Mouse (Mus musculus) embryonic facial prominence, embryonic 12.5 days (tissue): ENCODE data around the gene Thap2. TPM values are rescaled to one million over a fixed set of nuclear protein-coding genes. Genes with fewer than 3 reads are reported as not detected.

Experiments
- ATAC-seq: fragments of 200-750 bp; cut with Nextera tagmentation; 2 replicates; pipeline ENCODE4 v1.8.0; 2017; ENCODE audit not compliant: insufficient number of reproducible peaks, insufficient read depth, low FRiP score, low TSS enrichment
- H3K27ac ChIP-seq: fragments of 300-500 bp; sonication (generic); 2 replicates; pipeline ENCODE4 v1.5.1; 2016; ENCODE audit warnings: mild to moderate bottlenecking
- H3K27me3 ChIP-seq: fragments of 300-500 bp; sonication (generic); 2 replicates; pipeline ENCODE4 v1.6.1; 2016; ENCODE audit warnings: mild to moderate bottlenecking, moderate library complexity
- H3K36me3 ChIP-seq: fragments of 300-500 bp; sonication (generic); 2 replicates; pipeline ENCODE4 v1.6.1; 2016; ENCODE audit warnings: mild to moderate bottlenecking
- H3K4me1 ChIP-seq: fragments of 300-500 bp; sonication (generic); 2 replicates; pipeline ENCODE4 v1.6.1; 2016
- H3K4me2 ChIP-seq: fragments of 300-500 bp; sonication (generic); replicated peaks from 2 replicates; pipeline ENCODE4 v1.6.1; 2016; ENCODE audit warnings: mild to moderate bottlenecking, moderate library complexity
- H3K4me3 ChIP-seq: fragments of 300-500 bp; sonication (generic); 2 replicates; pipeline ENCODE4 v1.5.1; 2016; ENCODE audit warnings: mild to moderate bottlenecking
- H3K9ac ChIP-seq: fragments of 300-500 bp; sonication (generic); 2 replicates; pipeline ENCODE4 v1.6.1; 2016; ENCODE audit warnings: mild to moderate bottlenecking, moderate library complexity
- H3K9me3 ChIP-seq: fragments of 300-500 bp; sonication (generic); 2 replicates; pipeline ENCODE4 v1.6.1; 2016; ENCODE audit warnings: mild to moderate bottlenecking, moderate library complexity
- WGBS: fragments of 180-500 bp; shearing (Covaris S2); methylation state at CpG from one replicate; pipeline ENCODE4 v1.1.7; 2016; 5-methylcytosine and 5-hydroxymethylcytosine counted together
- polyA plus RNA-seq: library from polyadenylated mRNA; unstranded; fragments of >200 nt; fragmentation: Nextera tagmentation; extraction: Ambion mirVana; gene quantifications from 2 replicates; pipeline ENCODE4 v1.2.1, GENCODE M21; 2016

Thap2 gene
- polyA plus RNA-seq, 1 experiment from 2014 or later = 30.6 TPM

DNA sequence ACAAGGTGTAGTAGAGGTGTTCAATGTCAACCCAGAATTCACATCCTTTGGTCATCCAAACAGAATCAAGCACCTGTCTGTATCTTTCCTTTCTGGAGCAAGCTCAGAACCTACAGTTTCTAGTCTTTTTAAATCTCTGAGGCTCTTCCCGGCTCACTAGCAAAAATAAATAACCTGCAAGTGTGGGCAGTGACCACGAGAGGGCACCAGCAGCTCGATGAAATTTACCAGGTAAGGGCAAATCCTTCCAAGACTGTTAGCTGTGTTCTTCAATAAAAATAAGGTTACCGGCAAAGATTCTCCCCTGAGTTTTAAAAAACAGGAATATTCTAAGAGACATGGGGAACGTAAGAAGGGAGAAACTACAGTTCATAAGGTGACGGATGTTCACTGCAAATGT is 60.9 kb downstream of the Thap2 start:
- H3K27ac ChIP-seq = no peak overlapping the region
- H3K4me2 ChIP-seq = no peak overlapping the region
- H3K4me3 ChIP-seq = no peak overlapping the region
- no peaks in the 10 kb centered on the region for H3K4me1 ChIP-seq
- no peaks in the 10 kb centered on the region for H3K27me3 ChIP-seq
- no peak for ATAC-seq
- H3K9ac ChIP-seq = no peak overlapping the region
- H3K36me3 ChIP-seq = no peaks in the 10 kb centered on the region
- 13% methylated on average over 6 of the region's 6 CpGs for WGBS
- H3K9me3 ChIP-seq = no peaks in the 10 kb centered on the region

DNA sequence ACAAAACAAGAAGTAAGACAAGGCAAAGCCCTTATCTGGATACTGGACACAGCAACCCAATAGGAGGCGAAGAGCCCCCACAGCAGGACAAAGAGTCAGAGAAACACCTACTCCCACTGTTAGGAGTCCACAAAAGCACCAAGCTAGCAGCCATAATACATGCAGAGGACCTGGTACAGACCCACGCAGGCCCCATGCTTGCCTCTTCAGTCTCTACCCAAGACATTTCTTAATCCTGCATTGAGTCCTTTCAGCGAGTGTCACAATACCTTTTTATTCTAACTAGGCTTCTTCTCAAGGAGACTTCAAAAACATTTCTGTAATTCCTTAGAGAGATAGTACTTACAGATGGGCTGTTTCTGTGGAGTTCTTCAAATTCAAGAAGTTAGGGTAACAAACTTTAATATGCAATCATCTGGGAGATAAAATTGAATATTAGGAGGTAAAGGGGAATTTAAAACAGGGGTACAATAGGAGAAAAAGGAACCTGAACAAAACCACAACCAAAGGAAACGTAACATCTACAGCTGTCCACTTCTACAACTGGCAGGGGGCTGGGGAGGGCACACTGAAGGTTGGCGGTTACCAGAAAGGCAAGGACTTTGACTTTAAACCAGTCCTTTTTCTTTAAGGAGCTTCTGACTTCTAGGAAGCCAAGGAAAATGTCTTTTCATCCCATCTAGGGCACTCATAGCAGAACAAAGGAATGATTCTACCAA is 62.8 kb downstream of the Thap2 start:
- 74% methylated on average over 5 of the region's 5 CpGs for WGBS
- H3K27ac ChIP-seq = no peak overlapping the region
- H3K4me2 ChIP-seq = no peak overlapping the region
- H3K27me3 ChIP-seq = no peaks in the 10 kb centered on the region
- H3K9me3 ChIP-seq = no peaks in the 10 kb centered on the region
- no peak overlapping the region for H3K9ac ChIP-seq
- H3K4me1 ChIP-seq = 0 out of 2 replicates have a peak, but pooled peaks cover under 1% of the 10 kb centered on the region
- no peaks in the 10 kb centered on the region for H3K36me3 ChIP-seq
- no peak overlapping the region for H3K4me3 ChIP-seq
- ATAC-seq = no peak

Other genes starting within 250 kb of the Thap2 start
- gene Tph2, start 199.4 kb downstream of the Thap2 start, polyA plus RNA-seq = 0.24 and 0.27 TPM in 2 replicates
- gene Tbc1d15, start 133.0 kb downstream of the Thap2 start, polyA plus RNA-seq = 58.0 and 58.2 TPM in 2 replicates
- 4.3 and 5.1 TPM in 2 replicates for gene Rab21, start 68.8 kb downstream of the Thap2 start, polyA plus RNA-seq
- gene Tmem19, start 21.9 kb downstream of the Thap2 start, polyA plus RNA-seq = 28.4 and 29.1 TPM in 2 replicates
- gene Zfc3h1, start 516 bp upstream of the Thap2 start, polyA plus RNA-seq = 26.0 and 28.2 TPM in 2 replicates
- gene A930009A15Rik, start 185.5 kb upstream of the Thap2 start, polyA plus RNA-seq = 0.31 and 0.32 TPM in 2 replicates
- 22.1 and 32.7 TPM in 2 replicates for gene Lgr5, start 203.3 kb upstream of the Thap2 start, polyA plus RNA-seq